Mouse (Mus musculus) layer of hippocampus, postnatal 25 days (tissue): ENCODE measurements at regions not wholly inside any gene's neighbourhood (a gene's known extent, or its start where the extent isn't known, plus 50 kb on each side); places are given as distances from the start of the nearest gene placed in this dataset.

ENCODE experiments used
- DNase-seq, 2 experiments: peaks; one replicate each; pipeline ENCODE4 v3.0.0; 2022; ENCODE audit warnings: mixed read lengths in 2 of 2, low spot score in 1 of 2; ENCODE audit errors: extremely low spot score in 1 of 2

- DNase-seq, result no peak
Observed at GRCm38 (mm10) chr7:37324653-37325052, 448.8 kb downstream of the Zfp536 start.

GRCm38 (mm10) chr7:37333451-37333850 is 440.0 kb downstream of the Zfp536 start:
- DNase-seq, result no peak

- DNase-seq, result no peak
Observed at GRCm38 (mm10) chr7:37335212-37335611, 438.2 kb downstream of the Zfp536 start.

GRCm38 (mm10) chr7:37336171-37336850 is 437.1 kb downstream of the Zfp536 start:
- DNase-seq, result no peak

- no peak for DNase-seq
Observed at GRCm38 (mm10) chr7:37336851-37337531, 436.4 kb downstream of the Zfp536 start.

GRCm38 (mm10) chr7:37337616-37338015 is 435.8 kb downstream of the Zfp536 start:
- no peak for DNase-seq

GRCm38 (mm10) chr7:37338067-37338501 is 435.4 kb downstream of the Zfp536 start:
- DNase-seq, result no peak

- DNase-seq, result no peak
Observed at GRCm38 (mm10) chr7:37342613-37343012, 430.8 kb downstream of the Zfp536 start.

GRCm38 (mm10) chr7:37343021-37343593 is 430.3 kb downstream of the Zfp536 start:
- DNase-seq, result no peak

- DNase-seq, result no peak
Observed at GRCm38 (mm10) chr7:37343691-37344233, 429.7 kb downstream of the Zfp536 start.

- peak in 1 of 2 experiments; percentile 75 for DNase-seq
Observed at GRCm38 (mm10) chr7:37346041-37346440, 427.4 kb downstream of the Zfp536 start.

- DNase-seq, result peak; percentile 93 to 99
Observed at GRCm38 (mm10) chr7:37357647-37358395, 415.6 kb downstream of the Zfp536 start.

- DNase-seq, result no peak
Observed at GRCm38 (mm10) chr7:37358492-37358891, 414.9 kb downstream of the Zfp536 start.

- DNase-seq, result no peak
Observed at GRCm38 (mm10) chr7:37359473-37359872, 414.0 kb downstream of the Zfp536 start.

GRCm38 (mm10) chr7:37360171-37360570 is 413.3 kb downstream of the Zfp536 start:
- DNase-seq, result peak in 1 of 2 experiments; percentile 52

- no peak for DNase-seq
Observed at GRCm38 (mm10) chr7:37361802-37362441, 411.5 kb downstream of the Zfp536 start.

GRCm38 (mm10) chr7:37362879-37363278 is 410.6 kb downstream of the Zfp536 start:
- no peak for DNase-seq

GRCm38 (mm10) chr7:37363629-37364175 is 409.7 kb downstream of the Zfp536 start:
- DNase-seq, result no peak

GRCm38 (mm10) chr7:37364221-37364620 is 409.2 kb downstream of the Zfp536 start:
- DNase-seq, result no peak

GRCm38 (mm10) chr7:37366006-37366405 is 407.4 kb downstream of the Zfp536 start:
- DNase-seq, result no peak
